In genomic region chr2:170673683-170674082, GRCm38 (mm10) we compare ENCODE assay signal across 13 mouse cellular contexts. TPM values are rescaled to one million over a fixed set of nuclear protein-coding genes. Genes with fewer than 3 reads are reported as not detected.
"Had no signal": no experiment of that assay in that cellular context is flagged by ENCODE, and none has a peak within 500 bp of the region (broad histone marks: within the 10 kb centered on the region; RNA-seq: fewer than 3 reads in every experiment).

No protein-coding gene starts in this region.

- H3K9me3 ChIP-seq: midbrain, embryonic 13.5 days had no signal

- H3K4me1 ChIP-seq: liver, embryonic 13.5 days; megakaryocyte, embryonic 14.5 days; midbrain, embryonic 10.5 days; midbrain, embryonic 13.5 days had no signal

- H3K9ac ChIP-seq: liver, embryonic 13.5 days; midbrain, embryonic 13.5 days had no signal

- H3K4me3 ChIP-seq: layer of hippocampus, adult 2 months; liver, embryonic 13.5 days; megakaryocyte, embryonic 14.5 days; midbrain, embryonic 10.5 days; midbrain, embryonic 13.5 days had no signal

- H3K36me3 ChIP-seq: liver, embryonic 13.5 days; midbrain, embryonic 10.5 days; midbrain, embryonic 13.5 days had no signal

- DNase-seq: kidney, adult 2 months; kidney, postnatal 25 days; layer of hippocampus, adult 9-11 months; liver, embryonic 13.5 days; lung, adult 2 months; thymus, adult 18-20 months; thymus, postnatal 4 days had no signal

- H3K27ac ChIP-seq: kidney, postnatal 0 days; layer of hippocampus, adult 2 months; liver, embryonic 13.5 days; midbrain, embryonic 10.5 days; midbrain, embryonic 13.5 days had no signal

- H3K27me3 ChIP-seq: liver, embryonic 13.5 days; megakaryocyte, embryonic 14.5 days; midbrain, embryonic 13.5 days had no signal

RNA-seq across cellular contexts. Expression of gene Dok5, which starts 57.9 kb away (rescaled TPM):
- polyA plus RNA-seq: liver, adult 2 months had no signal
